Mouse (Mus musculus) cerebellum, adult (tissue): ENCODE results near the gene Brip1.

Experiments used
- ATAC-seq: cut with Nextera tagmentation; 2 replicates; pipeline ENCODE4 v1.9.2; 2017; ENCODE audit warnings: mild to moderate bottlenecking, moderate library complexity, mixed read lengths; ENCODE audit not compliant: insufficient number of reproducible peaks, low FRiP score, low TSS enrichment

Brip1 gene

GRCm38 (mm10) chr11:86039355-86039754 lies 161.6 kb downstream of the Brip1 start:
- no peak for ATAC-seq

- no peak for ATAC-seq
Measured at GRCm38 (mm10) chr11:86038701-86039100, 162.3 kb downstream of the Brip1 start.

GRCm38 (mm10) chr11:86032910-86033309 lies 168.1 kb downstream of the Brip1 start:
- ATAC-seq, result no peak

GRCm38 (mm10) chr11:86028034-86028433 lies 173.0 kb downstream of the Brip1 start:
- ATAC-seq, result no peak

GRCm38 (mm10) chr11:86026556-86027194 lies 174.3 kb downstream of the Brip1 start:
- ATAC-seq, result no peak

- no peak for ATAC-seq
Measured at GRCm38 (mm10) chr11:86022439-86022838, 178.6 kb downstream of the Brip1 start.

- no peak for ATAC-seq
Measured at GRCm38 (mm10) chr11:86020033-86020432, 181.0 kb downstream of the Brip1 start.

GRCm38 (mm10) chr11:86016242-86016641 lies 184.8 kb downstream of the Brip1 start:
- ATAC-seq, result no peak

GRCm38 (mm10) chr11:86013087-86013486 lies 187.9 kb downstream of the Brip1 start:
- ATAC-seq, result no peak

- ATAC-seq, result no peak
Measured at GRCm38 (mm10) chr11:86010458-86010857, 190.5 kb downstream of the Brip1 start.

GRCm38 (mm10) chr11:86008211-86008905 lies 192.6 kb downstream of the Brip1 start:
- ATAC-seq, result no peak
